Mouse (Mus musculus) adrenal gland, postnatal 0 days (tissue): ENCODE measurements around the gene Mtrr. TPM values are rescaled to one million over a fixed set of nuclear protein-coding genes. Genes with fewer than 3 reads are reported as not detected.

Experiments
- polyA plus RNA-seq: library from polyadenylated mRNA; unstranded; fragments of >200 nt; fragmentation: Nextera tagmentation; extraction: Ambion mirVana; gene quantifications from 2 replicates; pipeline ENCODE4 v1.2.1, GENCODE M21; 2015

The Mtrr gene
- 11.0 and 13.5 TPM in 2 replicates for polyA plus RNA-seq

GRCm38 (mm10) chr13:68581747-68582516 is at the start of gene Mtrr, which contains the start of gene Fastkd3:
Gene Mtrr (minus strand): TSS chr13:68582149.
Gene Fastkd3 (plus strand): TSS chr13:68582234.

GRCm38 (mm10) chr13:68597199-68597598 is 15.2 kb upstream of the Mtrr start, which contains the start of gene 1700001L19Rik:
Gene 1700001L19Rik (plus strand): TSS chr13:68597421.

Other genes with a start within 250 kb of the Mtrr start
- gene Fastkd3, start 85 bp upstream of the Mtrr start, polyA plus RNA-seq = 17.4 and 25.7 TPM in 2 replicates
- gene 1700001L19Rik, start 15.3 kb upstream of the Mtrr start, polyA plus RNA-seq = 0.57 and 1.2 TPM in 2 replicates